Mouse (Mus musculus) olfactory bulb, adult 2 months (tissue): ENCODE data around the gene Minpp1.

Experiments
- CTCF ChIP-seq: fragments of 200-500 bp; IDR thresholded peaks from 2 replicates; pipeline ENCODE4 v1.5.1; 2012; ENCODE audit warnings: low read depth, mild to moderate bottlenecking, low read length, moderate library complexity; ENCODE audit not compliant: insufficient read depth
- POLR2A ChIP-seq: fragments of 200-500 bp; IDR thresholded peaks from 2 replicates; pipeline ENCODE4 v1.6.1; 2012; ENCODE audit warnings: mild to moderate bottlenecking, low read depth, low read length, moderate library complexity; ENCODE audit not compliant: insufficient read depth

DNA sequence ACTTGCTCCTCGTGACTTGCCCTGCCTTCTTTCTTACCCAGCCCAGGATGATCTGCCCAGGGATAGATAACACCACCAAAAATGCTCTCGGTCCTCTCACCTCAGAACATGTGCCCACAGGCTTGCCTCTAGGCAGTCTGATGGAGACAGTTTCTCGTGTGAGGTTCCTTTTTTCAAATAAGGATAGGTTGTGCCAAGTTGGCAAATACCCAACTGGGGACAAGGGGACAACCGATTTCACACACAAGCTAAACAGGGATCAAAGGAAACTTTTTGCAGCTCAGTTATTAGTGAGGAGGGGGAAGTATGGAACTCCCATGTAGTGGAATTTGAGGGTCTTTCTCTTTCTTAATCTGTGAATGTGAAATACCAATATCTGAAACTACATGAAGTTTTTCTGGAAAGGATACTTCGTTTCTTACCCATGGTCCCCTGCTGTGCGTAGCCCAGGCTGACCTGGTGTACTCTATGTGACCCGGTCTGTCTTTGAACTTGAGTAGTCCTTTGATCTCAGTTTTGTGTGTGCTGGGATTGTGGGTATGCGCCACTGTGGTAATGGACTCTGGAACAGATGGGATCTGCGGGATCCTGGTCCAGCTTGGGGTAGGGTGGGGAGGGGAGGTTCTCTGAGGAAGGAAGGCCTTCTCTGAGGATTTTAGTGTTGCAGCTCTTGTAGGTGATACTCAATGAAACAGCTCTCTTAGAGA, 57.4 kb downstream of the Minpp1 start:
- TF ChIP-seq CTCF (no peak), POLR2A (no peak)
